Mouse (Mus musculus): ENCODE data around the gene Larp1. TPM values are rescaled to one million over a fixed set of nuclear protein-coding genes. Genes with fewer than 3 reads are reported as not detected.

Gene Larp1
- polyA plus RNA-seq, 1 experiment from 2014 or later: 25.2 TPM

DNA sequence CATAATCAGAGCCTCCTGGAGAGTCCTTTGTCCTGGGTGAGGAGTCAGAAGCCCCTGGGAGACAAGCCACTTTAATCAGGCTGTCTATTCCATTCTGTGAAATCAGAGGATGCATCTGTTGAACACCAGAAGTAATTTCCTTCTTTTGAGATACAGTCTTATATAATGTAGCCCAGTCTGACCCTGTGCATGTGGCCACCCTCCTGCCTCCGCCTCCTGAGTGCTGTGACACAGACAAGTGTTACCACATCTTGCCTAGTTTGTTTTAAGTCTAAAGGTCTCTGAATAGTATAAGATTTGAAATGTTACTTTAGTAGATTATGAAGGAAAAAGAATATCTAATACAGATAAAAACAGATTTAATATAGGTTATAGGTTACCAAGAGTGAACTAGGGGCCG lies 91.1 kb downstream of the Larp1 start:
- Histone ChIP-seq H3K9ac (ENCODE audit: low read length) (no peak overlapping the region), H3K27me3 (replicated peaks; ENCODE audit: control insufficient read depth, insufficient read depth, low read length) (0 out of 2 replicates have a peak, but pooled peaks cover 4% of the 10 kb centered on the region), H3K27ac (ENCODE audit: low read depth) (no peak overlapping the region), H3K36me3 (ENCODE audit: control insufficient read depth, insufficient read depth, low read length) (no peaks in the 10 kb centered on the region), H3K4me2 (ENCODE audit: low read length) (no peak overlapping the region), H3K4me1 (replicated peaks; ENCODE audit: control insufficient read depth, insufficient read depth, low read length) (peaks cover 8% of the 10 kb centered on the region), H3K4me3 (ENCODE audit: low read depth, low read length) (no peak overlapping the region), H3K9me3 (ENCODE audit: control insufficient read depth, low read length) (no peaks in the 10 kb centered on the region)
- WGBS: 95% methylated on average over 2 of the region's 2 CpGs
- ATAC-seq (replicated peaks; ENCODE audit: low FRiP score, low TSS enrichment, low read depth): no peak
- no peak for DNase-seq (ENCODE audit: low spot score)

- H3K27me3 ChIP-seq (replicated peaks; ENCODE audit: control insufficient read depth, insufficient read depth, low read length): 0 out of 2 replicates have a peak, but pooled peaks cover 4% of the 10 kb centered on the region
- WGBS: 87% methylated on average over 4 of the region's 4 CpGs
- H3K9me3 ChIP-seq (ENCODE audit: control insufficient read depth, low read length): no peaks in the 10 kb centered on the region
- peaks cover 13% of the 10 kb centered on the region for H3K4me1 ChIP-seq (replicated peaks; ENCODE audit: control insufficient read depth, insufficient read depth, low read length)
- H3K27ac ChIP-seq (ENCODE audit: low read depth): no peak overlapping the region
- ATAC-seq (replicated peaks; ENCODE audit: low FRiP score, low TSS enrichment, low read depth): no peak
- DNase-seq (ENCODE audit: low spot score): no peak
- H3K9ac ChIP-seq (ENCODE audit: low read length): no peak overlapping the region
- no peaks in the 10 kb centered on the region for H3K36me3 ChIP-seq (ENCODE audit: control insufficient read depth, insufficient read depth, low read length)
- no peak overlapping the region for H3K4me3 ChIP-seq (ENCODE audit: low read depth, low read length)
- no peak overlapping the region for H3K4me2 ChIP-seq (ENCODE audit: low read length)
Measured at GRCm38 (mm10) chr11:58101194-58101720, 92.4 kb downstream of the Larp1 start.

- H3K27ac ChIP-seq (ENCODE audit: low read depth): no peak overlapping the region
- no peak overlapping the region for H3K9ac ChIP-seq (ENCODE audit: low read length)
- H3K4me1 ChIP-seq (replicated peaks; ENCODE audit: control insufficient read depth, insufficient read depth, low read length): peaks cover 16% of the 10 kb centered on the region
- WGBS: 67% methylated on average over 3 of the region's 3 CpGs
- H3K27me3 ChIP-seq (replicated peaks; ENCODE audit: control insufficient read depth, insufficient read depth, low read length): 0 out of 2 replicates have a peak, but pooled peaks cover 4% of the 10 kb centered on the region
- H3K4me2 ChIP-seq (ENCODE audit: low read length): no peak overlapping the region
- no peaks in the 10 kb centered on the region for H3K36me3 ChIP-seq (ENCODE audit: control insufficient read depth, insufficient read depth, low read length)
- H3K9me3 ChIP-seq (ENCODE audit: control insufficient read depth, low read length): no peaks in the 10 kb centered on the region
- DNase-seq (ENCODE audit: low spot score): no peak
- H3K4me3 ChIP-seq (ENCODE audit: low read depth, low read length): no peak overlapping the region
- no peak for ATAC-seq (replicated peaks; ENCODE audit: low FRiP score, low TSS enrichment, low read depth)
Measured at GRCm38 (mm10) chr11:58102146-58102545, 93.3 kb downstream of the Larp1 start.

DNA sequence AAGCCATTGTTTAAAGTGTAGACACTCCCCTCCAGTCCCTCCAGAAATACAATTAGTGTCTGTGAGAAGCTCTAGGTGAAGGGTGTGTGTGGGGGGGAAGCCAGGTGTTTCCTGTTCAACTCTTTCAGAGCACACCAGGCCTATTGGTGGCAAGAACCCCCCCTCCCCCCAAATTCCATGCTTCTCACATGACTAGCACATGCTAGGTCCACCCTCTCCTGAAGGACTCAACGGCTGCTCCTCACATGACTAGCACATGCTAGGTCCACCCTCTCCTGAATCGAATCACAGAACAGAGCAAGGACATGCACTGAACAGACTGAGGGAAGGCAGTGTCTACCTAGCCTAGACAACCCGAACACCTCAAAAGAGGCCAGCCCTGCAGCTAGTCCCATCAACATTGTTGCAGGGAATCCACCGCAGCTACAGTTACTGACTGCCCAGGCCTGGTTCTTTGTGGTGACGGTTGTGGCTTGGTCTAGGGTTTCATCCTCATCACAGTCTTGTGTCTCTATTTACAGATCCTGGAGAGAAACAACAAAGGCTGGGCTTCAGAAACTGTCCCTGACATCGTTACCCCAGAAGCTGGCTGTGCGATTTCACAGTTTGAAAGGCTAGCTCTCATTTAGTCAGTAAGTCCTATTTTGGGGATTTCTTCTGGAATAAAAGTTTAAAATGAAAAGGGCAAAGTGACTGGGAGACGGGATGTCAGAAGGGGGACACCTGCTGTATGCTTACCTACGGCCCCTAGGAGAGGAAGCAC lies 93.9 kb downstream of the Larp1 start:
- Histone ChIP-seq H3K36me3 (ENCODE audit: control insufficient read depth, insufficient read depth, low read length) (no peaks in the 10 kb centered on the region), H3K27ac (ENCODE audit: low read depth) (0 out of 2 replicates have a peak overlapping the region, but pooled peaks have one; percentile 58), H3K4me3 (ENCODE audit: low read depth, low read length) (no peak overlapping the region), H3K4me1 (replicated peaks; ENCODE audit: control insufficient read depth, insufficient read depth, low read length) (peaks cover 19% of the 10 kb centered on the region), H3K27me3 (replicated peaks; ENCODE audit: control insufficient read depth, insufficient read depth, low read length) (no peaks in the 10 kb centered on the region), H3K9me3 (ENCODE audit: control insufficient read depth, low read length) (no peaks in the 10 kb centered on the region), H3K4me2 (ENCODE audit: low read length) (peak overlapping the region; percentile 72), H3K9ac (ENCODE audit: low read length) (no peak overlapping the region)
- ATAC-seq (replicated peaks; ENCODE audit: low FRiP score, low TSS enrichment, low read depth) (no peak), DNase-seq (ENCODE audit: low spot score) (no peak)
- 89% methylated on average over 9 of the region's 9 CpGs for WGBS

GRCm38 (mm10) chr11:58103344-58103653 lies 94.4 kb downstream of the Larp1 start:
- peak overlapping the region; percentile 40 for H3K9ac ChIP-seq (ENCODE audit: low read length)
- H3K4me2 ChIP-seq (ENCODE audit: low read length): peak overlapping the region; percentile 72
- H3K9me3 ChIP-seq (ENCODE audit: control insufficient read depth, low read length): no peaks in the 10 kb centered on the region
- peak overlapping the region; percentile 58 for H3K27ac ChIP-seq (ENCODE audit: low read depth)
- 58% methylated on average over 13 of the region's 13 CpGs for WGBS
- peaks cover 19% of the 10 kb centered on the region for H3K4me1 ChIP-seq (replicated peaks; ENCODE audit: control insufficient read depth, insufficient read depth, low read length)
- H3K36me3 ChIP-seq (ENCODE audit: control insufficient read depth, insufficient read depth, low read length): no peaks in the 10 kb centered on the region
- H3K4me3 ChIP-seq (ENCODE audit: low read depth, low read length): peak overlapping the region; percentile 98
- no peak for DNase-seq (ENCODE audit: low spot score)
- no peak; the same call in 1 of the 2 replicates for ATAC-seq (replicated peaks; ENCODE audit: low FRiP score, low TSS enrichment, low read depth)
- no peaks in the 10 kb centered on the region for H3K27me3 ChIP-seq (replicated peaks; ENCODE audit: control insufficient read depth, insufficient read depth, low read length)

DNA sequence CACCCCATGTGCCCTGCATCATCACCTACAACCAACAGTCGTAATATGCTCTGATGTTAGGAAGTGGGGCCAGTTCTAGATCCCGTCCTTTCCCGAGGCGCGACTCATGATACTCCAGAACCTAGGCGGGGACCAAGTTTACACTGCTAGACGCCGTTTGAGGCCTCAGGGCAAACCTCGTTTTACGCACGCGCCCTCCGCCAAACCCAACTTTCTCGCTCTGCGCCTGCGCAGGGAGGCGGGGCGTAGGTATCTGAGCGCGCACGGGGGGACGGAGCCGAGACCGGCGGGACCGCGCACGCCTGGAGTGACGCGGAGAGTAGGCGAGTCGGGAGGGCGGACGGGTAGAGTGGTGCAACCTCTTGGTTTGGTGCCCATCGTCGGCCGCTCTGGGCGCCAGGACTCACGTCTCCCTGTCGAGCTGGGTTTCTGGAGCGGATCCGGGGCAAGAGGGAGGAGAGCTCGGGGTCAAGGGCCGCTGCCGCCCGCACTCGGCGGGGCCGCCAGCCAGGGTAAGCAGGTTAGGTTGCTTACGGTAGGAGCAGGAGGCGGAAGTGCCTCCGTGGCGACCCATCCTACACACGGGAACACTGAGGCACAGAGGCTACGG lies 94.9 kb downstream of the Larp1 start, which contains the start of gene Cnot8:
Gene Cnot8 (plus strand): TSS at position 457 of the 610 bp plus-strand sequence.
- ATAC-seq (replicated peaks; ENCODE audit: low FRiP score, low TSS enrichment, low read depth): peak; percentile 97
- no peaks in the 10 kb centered on the region for H3K36me3 ChIP-seq (ENCODE audit: control insufficient read depth, insufficient read depth, low read length)
- H3K27me3 ChIP-seq (replicated peaks; ENCODE audit: control insufficient read depth, insufficient read depth, low read length): no peaks in the 10 kb centered on the region
- H3K27ac ChIP-seq (ENCODE audit: low read depth): peak within 1 kb of the TSS; percentile 90
- no peaks in the 10 kb centered on the region for H3K9me3 ChIP-seq (ENCODE audit: control insufficient read depth, low read length)
- WGBS: under 1% methylated on average over 55 of the region's 55 CpGs
- H3K4me3 ChIP-seq (ENCODE audit: low read depth, low read length): peak within 1 kb of the TSS; percentile 98
- peak within 1 kb of the TSS; percentile 92 for H3K9ac ChIP-seq (ENCODE audit: low read length)
- peaks cover 19% of the 10 kb centered on the region for H3K4me1 ChIP-seq (replicated peaks; ENCODE audit: control insufficient read depth, insufficient read depth, low read length)
- DNase-seq (ENCODE audit: low spot score): peak; percentile 99
- H3K4me2 ChIP-seq (ENCODE audit: low read length): peak within 1 kb of the TSS; percentile 72

DNA sequence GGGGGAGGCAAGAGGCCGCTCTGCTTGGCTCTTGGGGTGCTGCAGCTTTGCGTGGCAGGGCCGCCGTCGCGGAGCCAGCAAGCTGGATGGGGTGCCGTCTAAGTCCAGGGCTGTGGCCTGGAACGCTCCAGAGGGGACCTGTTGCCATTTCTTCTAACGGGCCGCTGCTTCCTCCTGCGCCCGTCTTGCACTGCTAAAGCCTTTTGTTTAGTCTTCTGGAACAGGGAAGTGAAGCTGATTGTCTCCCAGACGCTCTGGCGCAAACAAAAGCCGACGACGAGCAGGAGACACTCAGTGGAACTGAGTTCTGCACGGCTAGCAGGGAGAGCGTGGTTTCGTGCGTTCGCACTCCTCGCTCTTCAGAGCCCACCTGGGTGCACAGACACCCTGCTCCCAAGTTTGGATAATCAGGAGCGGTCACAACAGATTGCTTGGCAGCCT lies 95.5 kb downstream of the Larp1 start:
- DNase-seq (ENCODE audit: low spot score) (no peak), ATAC-seq (replicated peaks; ENCODE audit: low FRiP score, low TSS enrichment, low read depth) (peak; percentile 26; the same call in 1 of the 2 replicates)
- H3K27ac ChIP-seq (ENCODE audit: low read depth): peak overlapping the region; percentile 90
- H3K9ac ChIP-seq (ENCODE audit: low read length): peak overlapping the region; percentile 92
- H3K4me3 ChIP-seq (ENCODE audit: low read depth, low read length): peak overlapping the region; percentile 98
- under 1% methylated on average over 24 of the region's 24 CpGs for WGBS
- peak overlapping the region; percentile 72 for H3K4me2 ChIP-seq (ENCODE audit: low read length)
- no peaks in the 10 kb centered on the region for H3K27me3 ChIP-seq (replicated peaks; ENCODE audit: control insufficient read depth, insufficient read depth, low read length)
- no peaks in the 10 kb centered on the region for H3K9me3 ChIP-seq (ENCODE audit: control insufficient read depth, low read length)
- H3K36me3 ChIP-seq (ENCODE audit: control insufficient read depth, insufficient read depth, low read length): no peaks in the 10 kb centered on the region
- peaks cover 19% of the 10 kb centered on the region for H3K4me1 ChIP-seq (replicated peaks; ENCODE audit: control insufficient read depth, insufficient read depth, low read length)

DNA sequence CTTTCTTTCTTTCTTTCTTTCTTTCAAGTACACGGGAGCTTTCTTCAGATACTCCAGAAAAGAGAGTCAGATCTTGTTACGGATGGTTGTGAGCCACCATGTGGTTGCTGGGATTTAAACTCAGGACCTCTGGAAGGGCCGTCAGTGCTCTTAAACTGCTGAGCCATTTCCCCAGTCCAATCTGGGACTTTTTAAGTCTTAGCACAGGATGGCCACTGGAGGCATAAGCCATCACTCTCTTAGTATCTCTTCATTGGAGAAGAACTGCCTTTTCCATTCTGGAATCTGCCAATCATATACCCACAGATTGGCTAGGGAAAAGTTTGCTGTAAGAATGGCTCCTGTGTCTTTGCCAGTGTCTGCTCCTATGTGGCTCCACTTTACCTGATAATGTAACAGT lies 98.1 kb downstream of the Larp1 start:
- 70% methylated on average over 3 of the region's 3 CpGs for WGBS
- no peak for ATAC-seq (replicated peaks; ENCODE audit: low FRiP score, low TSS enrichment, low read depth)

More for the DNA sequence above, 98.1 kb downstream of the Larp1 start:
- no peak overlapping the region for H3K4me2 ChIP-seq (ENCODE audit: low read length)
- H3K27ac ChIP-seq (ENCODE audit: low read depth): no peak overlapping the region
- DNase-seq (ENCODE audit: low spot score): no peak
- peaks cover 19% of the 10 kb centered on the region for H3K4me1 ChIP-seq (replicated peaks; ENCODE audit: control insufficient read depth, insufficient read depth, low read length)
- peaks cover 4% of the 10 kb centered on the region; the same call in 1 of the 2 replicates for H3K9me3 ChIP-seq (ENCODE audit: control insufficient read depth, low read length)
- H3K4me3 ChIP-seq (ENCODE audit: low read depth, low read length): no peak overlapping the region
- no peak overlapping the region for H3K9ac ChIP-seq (ENCODE audit: low read length)
- no peaks in the 10 kb centered on the region for H3K27me3 ChIP-seq (replicated peaks; ENCODE audit: control insufficient read depth, insufficient read depth, low read length)
- H3K36me3 ChIP-seq (ENCODE audit: control insufficient read depth, insufficient read depth, low read length): peaks cover 22% of the 10 kb centered on the region
